Mouse (Mus musculus): ENCODE results near the gene Cfap161. TPM values are rescaled to one million over a fixed set of nuclear protein-coding genes. Genes with fewer than 3 reads are reported as not detected.

Gene Cfap161
- polyA plus RNA-seq, 3 experiments from 2014 or later, result not detected

DNA sequence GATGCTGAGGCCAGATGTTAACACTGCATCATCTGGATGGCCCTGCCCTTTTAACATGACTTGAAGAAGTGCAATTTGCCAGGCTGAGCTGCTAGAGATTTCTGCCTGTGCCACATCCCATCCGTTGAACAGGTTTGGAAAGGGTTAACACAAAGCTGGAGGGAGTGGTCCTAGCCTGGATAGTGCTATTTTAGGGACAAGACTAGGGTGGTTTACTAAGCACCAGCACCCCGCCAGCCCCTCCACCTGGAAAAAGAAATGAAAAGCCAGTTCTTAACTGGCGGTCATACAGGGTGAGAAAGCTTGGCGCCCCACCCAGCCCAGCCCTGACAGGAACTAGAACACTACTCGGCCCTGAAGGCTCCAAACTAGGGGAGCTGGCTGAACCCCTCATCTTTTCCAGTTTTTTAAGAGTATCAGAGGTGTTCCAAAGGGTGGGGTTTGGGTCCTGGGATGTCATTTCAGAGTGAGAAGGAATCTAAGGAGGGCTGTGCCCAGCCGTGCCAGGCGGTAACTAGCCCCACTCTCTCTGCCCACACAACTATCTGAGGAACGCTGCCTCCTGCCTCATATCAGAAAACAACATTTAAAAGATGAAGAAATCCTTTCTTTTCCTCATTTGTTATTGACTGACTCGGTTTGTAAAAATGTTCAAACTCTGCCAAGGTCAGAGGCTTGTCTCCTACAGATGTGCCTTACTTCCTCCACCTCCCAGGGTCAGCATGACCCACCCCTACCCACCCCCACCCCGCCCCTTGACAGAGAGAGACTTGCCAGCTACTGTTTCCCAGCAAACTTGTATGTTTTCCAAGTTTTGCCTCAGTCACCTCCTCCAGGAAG is 55.8 kb downstream of the Cfap161 start:
- no peak for ATAC-seq

DNA sequence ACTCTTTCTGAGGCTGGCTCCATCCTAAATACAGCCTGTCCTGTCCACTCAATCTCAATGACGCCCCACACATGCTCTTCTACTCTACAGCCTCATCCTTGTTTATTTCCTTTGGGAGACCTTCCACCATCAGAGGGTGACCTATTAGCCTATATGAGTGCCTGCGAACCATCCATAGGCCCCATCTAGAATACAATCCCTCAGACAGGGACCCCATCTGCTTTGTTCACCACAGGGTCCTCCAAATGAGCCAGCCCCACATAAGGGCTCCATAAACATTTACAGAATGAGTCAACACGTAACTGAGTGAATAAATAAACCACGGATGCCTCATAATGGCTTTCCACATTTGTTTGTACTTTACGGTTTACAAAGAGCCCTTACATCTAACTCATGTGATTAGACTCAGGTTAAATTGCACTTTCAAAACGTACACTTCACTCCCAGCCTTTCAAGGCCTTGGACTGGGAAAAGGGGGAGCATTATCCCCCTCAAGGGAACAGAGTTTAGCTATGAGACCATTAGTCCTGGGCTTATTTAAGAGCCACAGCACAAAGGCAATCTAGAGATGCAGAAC is 56.7 kb downstream of the Cfap161 start:
- ATAC-seq, result no peak

GRCm38 (mm10) chr7:83736341-83737115 is 58.2 kb downstream of the Cfap161 start:
- no peak for ATAC-seq

- ATAC-seq, result no peak
Measured at GRCm38 (mm10) chr7:83735108-83735781, 59.4 kb downstream of the Cfap161 start.

DNA sequence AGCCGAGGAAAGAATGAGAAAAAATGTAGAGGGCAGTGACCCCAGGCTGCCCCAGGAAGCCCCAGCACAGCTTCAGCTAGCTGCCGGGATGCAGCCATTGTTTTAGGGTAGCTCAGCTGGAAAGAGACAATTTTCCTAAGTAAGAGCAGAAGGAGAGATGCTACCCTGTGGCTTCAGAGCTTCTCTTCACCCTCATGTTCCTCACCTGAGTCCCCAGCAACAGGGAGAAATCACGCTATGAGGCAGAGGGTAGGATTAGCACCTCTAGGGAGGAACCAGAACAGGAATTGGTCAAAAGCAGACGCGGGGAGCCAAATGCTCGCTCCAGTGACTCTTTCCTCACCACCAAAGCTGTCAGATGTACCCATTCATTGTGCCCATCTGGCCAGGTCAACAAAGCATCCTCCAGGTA is 60.0 kb downstream of the Cfap161 start:
- no peak for ATAC-seq

DNA sequence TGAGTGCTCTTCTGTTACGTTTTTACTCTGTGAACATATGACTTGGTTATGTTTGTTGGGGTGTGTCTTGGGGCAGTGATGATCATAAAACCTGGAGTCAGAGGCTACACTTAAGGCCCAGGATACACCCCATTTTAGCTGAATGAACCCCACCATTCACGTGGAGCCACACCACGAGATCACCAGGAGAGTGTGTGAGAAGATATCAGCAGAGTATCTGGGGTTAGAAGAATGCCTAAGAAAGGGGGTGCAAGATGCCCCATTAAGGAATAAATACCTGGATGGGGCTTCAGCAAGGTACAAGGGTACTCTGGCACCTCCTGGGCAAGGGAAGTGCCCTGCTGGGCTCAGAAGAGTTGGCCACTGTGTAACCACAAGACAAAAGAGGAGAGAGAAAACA is 60.4 kb downstream of the Cfap161 start:
- ATAC-seq, result no peak

GRCm38 (mm10) chr7:83732781-83733180 is 61.9 kb downstream of the Cfap161 start:
- no peak for ATAC-seq

DNA sequence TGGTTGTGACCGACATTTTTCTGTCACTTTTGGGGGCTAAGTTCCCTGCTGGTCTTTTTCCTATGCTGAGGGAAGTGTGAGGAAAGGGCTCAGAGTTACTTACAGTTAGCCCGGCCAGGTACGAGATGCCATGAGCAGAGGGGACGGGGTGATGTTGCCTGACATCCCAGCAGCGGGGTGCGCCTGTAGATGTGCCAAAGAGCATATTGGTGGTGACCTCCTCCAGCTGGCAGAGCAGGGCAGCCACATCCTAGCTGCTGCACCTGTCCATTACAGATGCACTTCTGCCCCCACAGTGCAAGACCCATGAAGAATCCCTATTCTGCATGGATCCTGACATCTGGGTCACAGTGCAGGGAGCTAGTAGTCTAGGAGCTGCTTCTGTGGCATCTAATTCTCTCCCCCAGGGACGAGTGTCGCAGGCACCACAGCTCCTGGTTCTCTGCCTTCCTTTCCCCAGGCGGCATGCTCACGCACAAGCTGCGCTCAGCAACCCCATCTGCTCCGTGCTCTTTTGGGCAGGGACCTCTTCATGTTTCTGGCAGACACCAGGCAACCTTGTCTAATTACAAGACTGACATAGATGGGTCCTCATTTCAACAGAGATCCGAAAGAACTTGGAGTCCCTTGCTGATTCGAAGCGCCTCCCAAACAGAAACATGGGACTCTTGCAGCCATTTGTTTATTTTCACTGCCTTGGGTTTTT is 62.6 kb downstream of the Cfap161 start:
- ATAC-seq, result no peak

DNA sequence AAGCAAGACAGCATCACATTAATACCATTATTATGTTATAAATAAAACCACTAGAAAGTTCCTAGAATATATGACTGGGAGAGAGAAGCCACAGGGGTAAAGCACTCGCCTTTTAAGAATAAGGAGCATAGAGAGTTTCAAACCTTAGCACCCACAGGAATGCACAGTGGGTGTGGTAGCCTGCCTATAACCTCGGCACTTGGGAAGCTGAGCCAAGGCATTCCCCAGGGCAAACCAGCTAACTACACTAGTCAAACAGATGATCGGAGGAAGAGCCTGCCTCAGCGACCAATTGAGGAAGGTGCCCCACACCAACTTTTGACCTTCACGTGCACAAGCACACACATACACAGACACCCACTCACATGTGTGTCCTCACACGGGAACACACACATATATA is 63.4 kb downstream of the Cfap161 start:
- ATAC-seq, result no peak

GRCm38 (mm10) chr7:83726936-83727632 is 67.6 kb downstream of the Cfap161 start:
- ATAC-seq, result no peak

GRCm38 (mm10) chr7:83725801-83726200 is 68.9 kb downstream of the Cfap161 start:
- no peak for ATAC-seq

- ATAC-seq, result no peak
Measured at GRCm38 (mm10) chr7:83724541-83724940, 70.1 kb downstream of the Cfap161 start.

Other genes with a start within 250 kb of the Cfap161 start
- 1 to 10 TPM in 1 of 3 experiments, under 1 TPM in 1, not detected in 1; 0.55 to 1.5 TPM for gene Tmc3, start 210.0 kb downstream of the Cfap161 start, polyA plus RNA-seq (2017; shearing (Covaris generic))
- 10 to 100 TPM; 25.0 to 41.7 (median 39.5) TPM for gene Stard5, start 162.9 kb downstream of the Cfap161 start, polyA plus RNA-seq (2017; shearing (Covaris generic))
- 100 to 1,000 TPM; 206 to 386 (median 321) TPM for gene Il16, start 49.2 kb downstream of the Cfap161 start, polyA plus RNA-seq (2017; shearing (Covaris generic))
- 1 to 10 TPM in 1 of 3 experiments, under 1 TPM in 2; 0.71 to 1.1 (median 0.86) TPM for gene Tlnrd1, start 89.4 kb upstream of the Cfap161 start, polyA plus RNA-seq (2017; shearing (Covaris generic))
- gene Mesd, start 89.6 kb upstream of the Cfap161 start, polyA plus RNA-seq (2017; shearing (Covaris generic)), result 10 to 100 TPM; 29.1 to 53.3 (median 49.6) TPM

Measured in inflammation-experienced regulatory T-cells, adult 6 months (primary cell).